Mouse (Mus musculus): ENCODE data around the gene Cald1. TPM values are rescaled to one million over a fixed set of nuclear protein-coding genes. Genes with fewer than 3 reads are reported as not detected.
A peak's percentile ranks its signal among the peaks of the same experiment; 100 is the strongest.

Gene Cald1
- polyA plus RNA-seq, 1 experiment from 2014 or later, result 122 TPM

DNA sequence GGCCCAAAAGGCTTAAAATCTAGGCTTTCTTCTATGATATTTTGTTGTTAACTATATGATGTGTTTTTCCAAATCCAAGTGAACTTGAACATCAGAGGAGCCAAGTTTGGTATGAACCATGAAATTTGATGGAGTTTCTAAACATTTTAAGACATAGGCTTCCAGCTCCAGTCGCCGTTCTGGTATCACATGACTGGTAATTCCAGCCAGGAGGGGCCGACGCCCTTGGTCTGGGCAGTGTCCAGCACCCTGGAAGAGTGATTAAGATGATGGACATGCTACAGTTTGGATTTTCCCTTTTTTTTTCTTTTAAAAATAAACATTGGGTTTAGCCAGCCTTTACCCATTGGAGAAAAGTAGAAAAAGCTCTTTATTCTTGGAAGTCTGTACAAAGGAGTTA, 145.6 kb downstream of the Cald1 start:
- H3K9ac ChIP-seq (ENCODE audit: low read length), result no peak overlapping the region
- no peaks in the 10 kb centered on the region for H3K27me3 ChIP-seq (ENCODE audit: control insufficient read depth, insufficient read depth, low read length)
- no peak overlapping the region for H3K27ac ChIP-seq (ENCODE audit: low read length)
- 66% methylated on average over 4 of the region's 4 CpGs for WGBS
- H3K4me3 ChIP-seq (ENCODE audit: low read length), result no peak overlapping the region
- H3K4me1 ChIP-seq (ENCODE audit: control insufficient read depth, insufficient read depth, low read length), result peaks cover 2% of the 10 kb centered on the region; the same call in 1 of the 2 replicates
- H3K4me2 ChIP-seq (ENCODE audit: low read depth, low read length), result no peak overlapping the region
- no peaks in the 10 kb centered on the region for H3K9me3 ChIP-seq (replicated peaks; ENCODE audit: control insufficient read depth, low read length)
- ATAC-seq (replicated peaks; ENCODE audit: extremely low read depth, insufficient read depth, low FRiP score), result no peak
- H3K36me3 ChIP-seq (ENCODE audit: control insufficient read depth, insufficient read depth), result peaks cover 20% of the 10 kb centered on the region

DNA sequence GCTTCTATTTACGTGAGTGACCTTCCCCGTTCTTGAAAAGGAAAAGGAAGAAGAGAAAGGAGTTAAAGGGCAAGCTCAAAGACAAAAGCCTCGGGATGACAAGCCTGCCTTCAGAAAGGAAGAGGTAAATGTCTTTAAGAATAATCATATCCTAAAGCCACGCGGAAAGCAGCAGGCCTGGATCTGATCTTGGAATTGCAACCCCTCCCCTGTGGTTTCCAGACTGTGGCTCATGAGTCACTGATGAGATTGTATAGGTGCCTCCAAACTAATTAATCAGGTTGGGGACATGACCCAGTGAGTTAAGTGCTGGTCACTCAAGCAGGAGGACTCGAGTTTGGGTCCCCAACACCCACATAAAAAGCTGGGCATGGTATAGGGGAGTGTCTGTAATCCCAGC, 149.5 kb downstream of the Cald1 start:
- no peak overlapping the region for H3K4me2 ChIP-seq (ENCODE audit: low read depth, low read length)
- peaks cover 8% of the 10 kb centered on the region for H3K4me1 ChIP-seq (ENCODE audit: control insufficient read depth, insufficient read depth, low read length)
- H3K4me3 ChIP-seq (ENCODE audit: low read length), result no peak overlapping the region
- 60% methylated on average over 6 of the region's 6 CpGs for WGBS
- H3K9ac ChIP-seq (ENCODE audit: low read length), result no peak overlapping the region
- ATAC-seq (replicated peaks; ENCODE audit: extremely low read depth, insufficient read depth, low FRiP score), result no peak
- no peaks in the 10 kb centered on the region for H3K27me3 ChIP-seq (ENCODE audit: control insufficient read depth, insufficient read depth, low read length)
- no peak overlapping the region for H3K27ac ChIP-seq (ENCODE audit: low read length)
- H3K9me3 ChIP-seq (replicated peaks; ENCODE audit: control insufficient read depth, low read length), result no peaks in the 10 kb centered on the region
- peaks cover 16% of the 10 kb centered on the region for H3K36me3 ChIP-seq (ENCODE audit: control insufficient read depth, insufficient read depth)

DNA sequence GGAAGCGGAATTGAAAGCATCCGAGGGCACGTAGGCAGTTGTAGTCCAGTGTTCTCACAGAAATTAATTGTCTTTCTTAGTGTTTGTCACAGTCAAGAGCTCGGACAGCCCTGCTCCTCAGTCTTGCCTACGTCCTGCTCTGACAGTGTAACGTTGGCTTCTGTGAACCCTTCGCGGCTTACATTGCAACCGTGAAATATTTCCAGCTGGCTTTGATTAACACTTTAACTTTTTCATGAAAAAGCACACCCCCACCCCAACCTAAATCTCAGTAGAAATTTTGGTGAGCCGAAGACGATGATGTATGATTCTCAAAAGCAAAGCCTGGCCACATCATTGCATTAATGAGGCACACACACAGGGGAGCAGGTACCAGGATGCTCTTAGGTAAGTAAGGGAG, 150.3 kb downstream of the Cald1 start:
- ATAC-seq (replicated peaks; ENCODE audit: extremely low read depth, insufficient read depth, low FRiP score), result no peak
- no peaks in the 10 kb centered on the region for H3K9me3 ChIP-seq (replicated peaks; ENCODE audit: control insufficient read depth, low read length)
- no peak overlapping the region for H3K4me3 ChIP-seq (ENCODE audit: low read length)
- H3K4me2 ChIP-seq (ENCODE audit: low read depth, low read length), result no peak overlapping the region
- 85% methylated on average over 11 of the region's 11 CpGs for whole genome bisulfite sequencing
- H3K4me1 ChIP-seq (ENCODE audit: control insufficient read depth, insufficient read depth, low read length), result peaks cover 9% of the 10 kb centered on the region
- peaks cover 16% of the 10 kb centered on the region for H3K36me3 ChIP-seq (ENCODE audit: control insufficient read depth, insufficient read depth)
- H3K27me3 ChIP-seq (ENCODE audit: control insufficient read depth, insufficient read depth, low read length), result no peaks in the 10 kb centered on the region
- H3K27ac ChIP-seq (ENCODE audit: low read length), result no peak overlapping the region
- H3K9ac ChIP-seq (ENCODE audit: low read length), result no peak overlapping the region

DNA sequence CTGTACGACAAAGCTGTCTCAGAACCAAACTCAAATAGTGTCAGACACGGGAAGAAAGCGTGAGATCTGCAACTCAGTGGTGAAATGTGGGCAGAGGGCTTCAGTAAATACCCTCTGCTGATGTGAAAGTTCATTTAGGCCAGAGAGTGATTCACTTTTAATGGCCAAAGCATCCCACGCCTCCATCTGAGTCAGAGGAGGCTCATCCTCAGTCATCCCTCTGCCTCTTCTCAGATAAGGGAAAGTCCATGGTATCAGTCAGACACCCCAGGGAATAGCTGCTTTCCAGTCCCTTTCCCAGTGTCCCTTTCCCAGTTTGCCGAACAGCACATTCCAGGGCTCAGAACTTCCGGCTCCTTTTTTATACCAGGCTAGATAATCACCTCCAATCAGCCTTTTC, 151.2 kb downstream of the Cald1 start:
- Histone ChIP-seq H3K9me3 (replicated peaks; ENCODE audit: control insufficient read depth, low read length) (no peaks in the 10 kb centered on the region), H3K36me3 (ENCODE audit: control insufficient read depth, insufficient read depth) (peaks cover 15% of the 10 kb centered on the region), H3K27ac (ENCODE audit: low read length) (no peak overlapping the region; the same call in 1 of the 2 replicates), H3K27me3 (ENCODE audit: control insufficient read depth, insufficient read depth, low read length) (no peaks in the 10 kb centered on the region), H3K9ac (ENCODE audit: low read length) (no peak overlapping the region), H3K4me3 (ENCODE audit: low read length) (no peak overlapping the region), H3K4me1 (ENCODE audit: control insufficient read depth, insufficient read depth, low read length) (peaks cover 9% of the 10 kb centered on the region), H3K4me2 (ENCODE audit: low read depth, low read length) (no peak overlapping the region)
- 61% methylated on average over 6 of the region's 6 CpGs for WGBS
- ATAC-seq (replicated peaks; ENCODE audit: extremely low read depth, insufficient read depth, low FRiP score), result no peak

DNA sequence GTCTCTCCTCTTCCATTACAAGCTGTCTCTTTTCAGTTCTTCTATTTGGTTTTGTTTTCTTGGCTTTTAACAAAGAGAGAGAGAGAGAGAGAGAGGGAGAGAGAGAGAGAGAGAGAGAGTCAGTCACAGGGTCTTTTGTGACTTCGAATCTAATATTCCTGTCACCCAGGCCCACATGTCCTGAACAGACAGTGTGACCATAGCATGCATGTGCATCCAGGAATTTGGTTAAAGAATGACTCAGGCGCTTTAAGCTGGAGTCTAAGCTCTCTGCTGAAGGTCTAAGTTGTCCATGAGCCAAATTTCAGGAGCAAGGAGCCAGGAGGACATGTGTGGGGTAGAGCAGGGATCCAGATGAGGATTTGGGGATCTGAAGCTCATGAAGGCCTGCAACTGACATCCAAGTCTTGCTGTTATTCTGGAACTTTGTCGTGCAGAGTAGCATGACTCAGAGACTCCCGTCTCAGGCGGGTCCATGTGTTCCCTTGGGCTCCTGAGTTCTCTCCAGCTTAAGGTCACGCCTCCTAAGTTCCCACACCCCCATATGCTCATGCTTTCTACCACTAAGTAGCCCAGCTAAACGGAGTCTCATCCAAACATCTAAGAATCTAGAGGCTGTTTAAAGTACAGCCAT, 152.3 kb downstream of the Cald1 start:
- Histone ChIP-seq H3K9me3 (replicated peaks; ENCODE audit: control insufficient read depth, low read length) (no peaks in the 10 kb centered on the region), H3K4me1 (ENCODE audit: control insufficient read depth, insufficient read depth, low read length) (peaks cover 9% of the 10 kb centered on the region), H3K4me2 (ENCODE audit: low read depth, low read length) (no peak overlapping the region), H3K36me3 (ENCODE audit: control insufficient read depth, insufficient read depth) (peaks cover 17% of the 10 kb centered on the region), H3K27me3 (ENCODE audit: control insufficient read depth, insufficient read depth, low read length) (no peaks in the 10 kb centered on the region), H3K4me3 (ENCODE audit: low read length) (no peak overlapping the region), H3K27ac (ENCODE audit: low read length) (peak overlapping the region; percentile 21; the same call in 1 of the 2 replicates), H3K9ac (ENCODE audit: low read length) (no peak overlapping the region)
- no peak for ATAC-seq (replicated peaks; ENCODE audit: extremely low read depth, insufficient read depth, low FRiP score)
- WGBS, result 56% methylated on average over 7 of the region's 7 CpGs

DNA sequence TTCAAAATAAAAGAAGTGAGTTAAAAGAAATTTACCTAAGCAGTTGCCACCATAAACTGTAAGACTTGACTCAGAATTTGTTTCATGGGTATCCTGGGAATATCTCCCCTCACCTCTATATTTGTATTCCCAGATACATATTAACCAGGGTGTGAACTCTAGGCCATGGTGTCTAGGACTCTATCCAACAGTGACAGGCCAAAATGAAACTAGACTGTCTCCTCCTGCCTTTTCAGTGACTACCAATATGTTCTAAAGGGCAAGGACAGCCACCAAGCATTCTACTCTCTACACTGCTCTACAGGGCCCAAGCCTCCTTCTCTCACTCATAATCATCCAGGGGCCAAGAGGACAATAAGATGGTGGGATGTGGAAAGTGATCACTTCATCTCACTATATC, 153.3 kb downstream of the Cald1 start:
- H3K36me3 ChIP-seq (ENCODE audit: control insufficient read depth, insufficient read depth), result peaks cover 23% of the 10 kb centered on the region

DNA sequence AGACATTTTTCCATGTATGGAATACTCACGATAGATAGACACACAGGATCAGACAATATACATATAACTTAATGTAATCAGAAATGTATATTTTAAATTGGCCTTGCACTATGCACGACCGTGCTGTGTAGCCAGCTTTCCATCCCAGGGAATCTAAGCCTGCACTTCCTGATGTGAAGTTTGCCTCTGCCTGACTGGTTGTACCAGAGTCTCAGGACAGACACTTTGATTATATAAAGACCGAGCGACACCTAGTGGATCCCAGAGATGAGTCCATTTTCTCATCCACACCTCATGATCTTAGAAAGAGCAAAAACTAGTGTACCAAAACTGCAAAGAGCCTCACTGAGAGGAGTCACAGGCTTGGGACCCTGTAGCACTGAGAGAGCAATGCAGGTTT, 156.1 kb downstream of the Cald1 start:
- Histone ChIP-seq H3K4me2 (ENCODE audit: low read depth, low read length) (no peak overlapping the region), H3K36me3 (ENCODE audit: control insufficient read depth, insufficient read depth) (peaks cover 36% of the 10 kb centered on the region), H3K4me3 (ENCODE audit: low read length) (no peak overlapping the region), H3K27ac (ENCODE audit: low read length) (no peak overlapping the region), H3K4me1 (ENCODE audit: control insufficient read depth, insufficient read depth, low read length) (peaks cover 9% of the 10 kb centered on the region), H3K27me3 (ENCODE audit: control insufficient read depth, insufficient read depth, low read length) (no peaks in the 10 kb centered on the region), H3K9me3 (replicated peaks; ENCODE audit: control insufficient read depth, low read length) (no peaks in the 10 kb centered on the region), H3K9ac (ENCODE audit: low read length) (no peak overlapping the region)
- 24% methylated on average over 5 of the region's 5 CpGs for WGBS
- ATAC-seq (replicated peaks; ENCODE audit: extremely low read depth, insufficient read depth, low FRiP score), result peak; percentile 65; the same call in 1 of the 2 replicates

More for the DNA sequence above, 153.3 kb downstream of the Cald1 start:
- Histone ChIP-seq H3K4me3 (ENCODE audit: low read length) (no peak overlapping the region), H3K9me3 (replicated peaks; ENCODE audit: control insufficient read depth, low read length) (no peaks in the 10 kb centered on the region), H3K4me1 (ENCODE audit: control insufficient read depth, insufficient read depth, low read length) (peaks cover 9% of the 10 kb centered on the region), H3K9ac (ENCODE audit: low read length) (no peak overlapping the region), H3K4me2 (ENCODE audit: low read depth, low read length) (no peak overlapping the region), H3K27me3 (ENCODE audit: control insufficient read depth, insufficient read depth, low read length) (no peaks in the 10 kb centered on the region), H3K27ac (ENCODE audit: low read length) (no peak overlapping the region)
- no peak for ATAC-seq (replicated peaks; ENCODE audit: extremely low read depth, insufficient read depth, low FRiP score)

DNA sequence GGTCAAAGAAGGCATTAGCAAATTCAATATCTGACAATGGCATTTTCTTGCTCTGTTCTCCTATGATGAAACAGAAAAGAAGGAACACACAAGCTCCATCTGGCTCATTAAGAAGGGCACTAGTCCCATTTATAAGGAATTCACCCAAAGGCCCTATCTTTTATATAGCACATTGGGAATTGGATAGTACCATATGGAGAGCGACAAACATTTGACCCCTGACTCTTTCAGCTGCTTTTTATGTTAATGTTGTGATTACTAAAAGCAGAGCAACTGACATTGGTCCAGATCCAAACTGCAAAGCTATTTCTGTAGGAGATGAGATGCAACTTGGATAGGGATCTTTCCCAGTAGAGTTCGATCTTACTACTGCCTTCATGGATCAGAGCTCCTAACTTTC, 160.0 kb downstream of the Cald1 start:
- H3K36me3 ChIP-seq (ENCODE audit: control insufficient read depth, insufficient read depth), result peaks cover 59% of the 10 kb centered on the region
- H3K9me3 ChIP-seq (replicated peaks; ENCODE audit: control insufficient read depth, low read length), result no peaks in the 10 kb centered on the region
- H3K27me3 ChIP-seq (ENCODE audit: control insufficient read depth, insufficient read depth, low read length), result no peaks in the 10 kb centered on the region
- WGBS, result 78% methylated on average over 2 of the region's 2 CpGs
- no peak overlapping the region for H3K4me3 ChIP-seq (ENCODE audit: low read length)
- no peak overlapping the region for H3K4me2 ChIP-seq (ENCODE audit: low read depth, low read length)
- H3K9ac ChIP-seq (ENCODE audit: low read length), result no peak overlapping the region
- H3K4me1 ChIP-seq (ENCODE audit: control insufficient read depth, insufficient read depth, low read length), result no peaks in the 10 kb centered on the region
- no peak overlapping the region for H3K27ac ChIP-seq (ENCODE audit: low read length)
- no peak for ATAC-seq (replicated peaks; ENCODE audit: extremely low read depth, insufficient read depth, low FRiP score)

DNA sequence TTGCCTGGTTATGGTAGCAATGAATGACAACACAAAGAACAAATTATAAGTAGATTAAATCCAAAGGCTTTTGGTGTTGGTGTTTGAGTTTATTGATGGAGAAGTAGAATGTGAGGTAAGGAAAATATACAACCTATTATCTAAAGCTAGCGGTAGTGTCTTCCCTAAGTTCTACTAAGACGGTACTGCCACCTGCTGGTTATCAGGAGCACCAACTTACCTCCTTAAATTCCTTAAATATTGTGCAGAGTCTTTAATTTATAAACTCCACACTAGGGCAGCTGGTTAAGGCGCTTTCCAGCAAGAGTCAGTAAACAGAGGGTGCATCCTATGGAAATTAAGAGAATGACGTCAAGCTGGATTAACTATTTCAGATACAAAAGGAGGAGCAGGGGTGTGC, 161.7 kb downstream of the Cald1 start:
- H3K4me3 ChIP-seq (ENCODE audit: low read length), result no peak overlapping the region
- H3K9me3 ChIP-seq (replicated peaks; ENCODE audit: control insufficient read depth, low read length), result no peaks in the 10 kb centered on the region
- no peaks in the 10 kb centered on the region for H3K27me3 ChIP-seq (ENCODE audit: control insufficient read depth, insufficient read depth, low read length)
- no peak overlapping the region for H3K9ac ChIP-seq (ENCODE audit: low read length)
- no peaks in the 10 kb centered on the region for H3K4me1 ChIP-seq (ENCODE audit: control insufficient read depth, insufficient read depth, low read length)
- 37% methylated on average over 4 of the region's 4 CpGs for WGBS
- no peak for ATAC-seq (replicated peaks; ENCODE audit: extremely low read depth, insufficient read depth, low FRiP score)
- H3K27ac ChIP-seq (ENCODE audit: low read length), result no peak overlapping the region
- H3K4me2 ChIP-seq (ENCODE audit: low read depth, low read length), result no peak overlapping the region
- H3K36me3 ChIP-seq (ENCODE audit: control insufficient read depth, insufficient read depth), result peaks cover 70% of the 10 kb centered on the region
